Mouse (Mus musculus) intestine, embryonic 15.5 days (tissue): ENCODE data around the gene Ift27. TPM values are rescaled to one million over a fixed set of nuclear protein-coding genes. Genes with fewer than 3 reads are reported as not detected.
A peak's percentile ranks its signal among the peaks of the same experiment; 100 is the strongest.

Source experiments
- ATAC-seq: fragments of 200-750 bp; cut with Nextera tagmentation; 2 replicates; pipeline ENCODE4 v1.8.0; 2017; ENCODE audit warnings: moderate TSS enrichment, moderate library complexity
- H3K27ac ChIP-seq: fragments of 300-500 bp; sonication (generic); 2 replicates; pipeline ENCODE4 v1.5.1; 2015; ENCODE audit warnings: mild to moderate bottlenecking, inconsistent platforms
- H3K27me3 ChIP-seq: fragments of 300-500 bp; sonication (generic); replicated peaks from 2 replicates; pipeline ENCODE4 v1.6.1; 2015; ENCODE audit warnings: inconsistent platforms
- H3K36me3 ChIP-seq: fragments of 300-500 bp; sonication (generic); 2 replicates; pipeline ENCODE4 v1.6.1; 2015; ENCODE audit warnings: inconsistent platforms
- H3K4me1 ChIP-seq: fragments of 300-500 bp; sonication (generic); replicated peaks from 2 replicates; pipeline ENCODE4 v1.6.1; 2015; ENCODE audit warnings: inconsistent platforms
- H3K4me2 ChIP-seq: fragments of 300-500 bp; sonication (generic); replicated peaks from 2 replicates; pipeline ENCODE4 v1.6.1; 2015; ENCODE audit warnings: mild to moderate bottlenecking, inconsistent platforms
- H3K4me3 ChIP-seq: fragments of 300-500 bp; sonication (generic); replicated peaks from 2 replicates; pipeline ENCODE4 v1.5.1; 2015; ENCODE audit warnings: inconsistent platforms
- H3K9ac ChIP-seq: fragments of 300-500 bp; sonication (generic); 2 replicates; pipeline ENCODE4 v1.6.1; 2015; ENCODE audit warnings: inconsistent platforms
- H3K9me3 ChIP-seq: fragments of 300-500 bp; sonication (generic); 2 replicates; pipeline ENCODE4 v1.6.1; 2016; ENCODE audit warnings: inconsistent platforms
- WGBS: fragments of 180-500 bp; shearing (Covaris S2); methylation state at CpG from one replicate; pipeline ENCODE4 v1.1.7; 2015; 5-methylcytosine and 5-hydroxymethylcytosine counted together
- polyA plus RNA-seq: library from polyadenylated mRNA; unstranded; fragments of >200 nt; fragmentation: Nextera tagmentation; extraction: Ambion mirVana; gene quantifications from 2 replicates; pipeline ENCODE4 v1.2.1, GENCODE M21; 2015

Ift27 gene
- polyA plus RNA-seq, 1 experiment from 2014 or later: 62.9 TPM

DNA sequence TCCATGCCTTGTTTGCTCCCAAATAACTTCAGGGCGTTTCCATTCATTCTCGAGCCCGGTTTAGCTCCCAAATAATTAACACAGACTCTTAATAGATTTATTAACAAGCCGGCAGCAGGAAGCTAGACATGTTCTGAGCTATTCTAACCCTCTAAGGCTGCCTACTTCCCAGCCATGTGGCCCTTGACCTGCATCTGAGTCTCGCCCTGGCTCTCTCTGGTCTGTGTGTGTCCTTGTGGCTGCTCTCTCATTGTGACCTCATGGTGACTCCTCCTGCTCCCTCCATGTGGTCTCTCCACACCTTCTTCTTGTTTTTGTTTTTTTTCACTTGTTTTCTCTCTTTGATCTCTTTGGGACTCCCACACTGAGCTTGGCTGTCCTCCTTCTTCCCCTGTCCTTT lies 13.0 kb upstream of the Ift27 start:
- Histone ChIP-seq H3K36me3 (no peaks in the 10 kb centered on the region), H3K4me1 (no peaks in the 10 kb centered on the region), H3K27ac (no peak overlapping the region), H3K9ac (no peak overlapping the region), H3K9me3 (no peaks in the 10 kb centered on the region), H3K27me3 (peaks cover 6% of the 10 kb centered on the region), H3K4me3 (no peak overlapping the region), H3K4me2 (no peak overlapping the region)
- ATAC-seq: no peak
- WGBS: 64% methylated on average over 5 of the region's 5 CpGs

- 89% methylated on average over 4 of the region's 4 CpGs for WGBS
- Histone ChIP-seq H3K9ac (no peak overlapping the region), H3K4me1 (no peaks in the 10 kb centered on the region), H3K4me3 (no peak overlapping the region), H3K9me3 (no peaks in the 10 kb centered on the region), H3K4me2 (no peak overlapping the region), H3K36me3 (no peaks in the 10 kb centered on the region), H3K27ac (no peak overlapping the region), H3K27me3 (peaks cover 8% of the 10 kb centered on the region)
- no peak for ATAC-seq
These were observed 11.7 kb upstream of the Ift27 start for GRCm38 (mm10) chr15:78185609-78186008.

- peaks cover 8% of the 10 kb centered on the region for H3K27me3 ChIP-seq
- no peaks in the 10 kb centered on the region for H3K36me3 ChIP-seq
- H3K9ac ChIP-seq: no peak overlapping the region
- no peak overlapping the region for H3K4me3 ChIP-seq
- WGBS: 4% methylated on average over 10 of the region's 10 CpGs
- H3K4me1 ChIP-seq: no peaks in the 10 kb centered on the region
- ATAC-seq: peak; percentile 61
- no peak overlapping the region for H3K27ac ChIP-seq
- no peaks in the 10 kb centered on the region for H3K9me3 ChIP-seq
- no peak overlapping the region for H3K4me2 ChIP-seq
These were observed 10.9 kb upstream of the Ift27 start for GRCm38 (mm10) chr15:78184855-78185254.

GRCm38 (mm10) chr15:78181701-78182405 lies 7.9 kb upstream of the Ift27 start:
- H3K4me3 ChIP-seq: no peak overlapping the region
- no peak overlapping the region for H3K27ac ChIP-seq
- 35% methylated on average over 8 of the region's 8 CpGs for WGBS
- no peaks in the 10 kb centered on the region for H3K9me3 ChIP-seq
- no peak overlapping the region for H3K9ac ChIP-seq
- H3K4me1 ChIP-seq: no peaks in the 10 kb centered on the region
- peaks cover 8% of the 10 kb centered on the region for H3K27me3 ChIP-seq
- H3K36me3 ChIP-seq: no peaks in the 10 kb centered on the region
- no peak overlapping the region for H3K4me2 ChIP-seq
- ATAC-seq: no peak

DNA sequence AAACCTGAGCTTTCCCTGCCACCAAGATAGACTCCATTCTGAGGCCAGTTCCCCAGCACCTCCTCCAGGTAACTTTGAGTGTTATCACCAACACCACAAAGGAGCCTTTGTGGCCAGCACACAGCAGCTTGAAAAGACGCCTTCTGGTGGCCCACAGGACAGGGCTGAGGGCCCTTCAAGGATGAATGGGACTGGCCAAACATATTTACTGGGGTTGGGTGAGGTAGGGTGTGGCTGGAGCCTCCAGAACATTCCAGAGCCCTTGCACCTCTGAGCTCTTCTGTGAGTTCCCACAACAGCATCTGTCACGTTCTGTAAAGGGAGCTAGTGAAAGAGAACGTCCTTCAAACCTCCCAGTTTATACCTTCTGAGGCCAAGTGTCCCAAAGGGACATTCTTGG lies 5.9 kb upstream of the Ift27 start:
- WGBS: 63% methylated on average over 3 of the region's 3 CpGs
- ATAC-seq: no peak

DNA sequence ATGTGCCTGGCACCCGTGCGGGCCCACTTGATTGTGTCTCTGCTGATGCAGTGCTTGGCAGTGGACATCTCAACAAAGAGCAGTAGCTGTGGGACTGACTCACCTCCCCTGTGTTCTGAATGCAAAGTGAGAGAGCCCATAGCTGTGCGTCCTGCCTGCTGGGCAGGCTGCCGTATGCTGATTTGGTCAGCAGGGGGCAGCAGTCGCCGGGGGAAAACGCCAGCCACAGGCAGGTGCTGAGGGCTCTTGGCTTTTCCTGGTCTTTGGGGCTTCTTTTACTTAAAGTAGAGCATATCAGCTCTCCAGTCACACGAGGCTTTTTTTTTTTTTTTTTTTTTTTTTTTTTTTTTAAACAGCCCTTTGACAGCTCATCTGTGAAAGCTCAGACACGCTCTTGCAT lies 4.5 kb upstream of the Ift27 start:
- Histone ChIP-seq H3K9ac (no peak overlapping the region), H3K9me3 (no peaks in the 10 kb centered on the region), H3K4me2 (no peak overlapping the region), H3K27me3 (peaks cover 8% of the 10 kb centered on the region; the same call in 1 of the 2 replicates), H3K27ac (no peak overlapping the region), H3K36me3 (no peaks in the 10 kb centered on the region), H3K4me1 (peaks cover 4% of the 10 kb centered on the region), H3K4me3 (no peak overlapping the region)
- 5% methylated on average over 9 of the region's 9 CpGs for WGBS
- ATAC-seq: no peak

More for the DNA sequence above, 5.9 kb upstream of the Ift27 start:
- Histone ChIP-seq H3K27ac (no peak overlapping the region), H3K27me3 (peaks cover 8% of the 10 kb centered on the region), H3K9me3 (no peaks in the 10 kb centered on the region), H3K36me3 (no peaks in the 10 kb centered on the region), H3K4me2 (no peak overlapping the region), H3K9ac (no peak overlapping the region), H3K4me1 (peaks cover 2% of the 10 kb centered on the region; the same call in 1 of the 2 replicates), H3K4me3 (no peak overlapping the region)

DNA sequence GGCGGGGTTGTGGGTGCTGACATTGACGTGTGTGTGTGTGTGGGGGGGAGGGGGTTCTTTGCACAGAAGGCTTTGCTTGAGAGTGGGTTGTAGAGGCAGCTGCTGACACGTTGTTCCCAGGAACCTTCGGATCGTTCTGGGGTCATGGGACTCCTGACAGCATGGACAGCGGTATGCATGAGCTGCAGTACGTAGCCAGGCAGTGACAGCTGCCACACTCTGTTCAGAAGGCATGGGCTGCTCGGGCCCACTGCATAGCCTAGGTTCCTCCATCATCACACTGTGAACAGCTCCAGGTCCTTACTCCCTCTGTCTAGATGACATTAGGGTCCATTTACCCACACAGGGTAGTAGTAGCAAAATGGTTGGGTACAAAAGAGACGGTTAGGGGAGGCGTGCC lies 3.4 kb upstream of the Ift27 start:
- Histone ChIP-seq H3K4me1 (peaks cover 13% of the 10 kb centered on the region), H3K27me3 (0 out of 2 replicates have a peak, but pooled peaks cover 4% of the 10 kb centered on the region), H3K27ac (no peak overlapping the region), H3K4me2 (no peak overlapping the region), H3K36me3 (no peaks in the 10 kb centered on the region), H3K4me3 (no peak overlapping the region), H3K9ac (no peak overlapping the region), H3K9me3 (no peaks in the 10 kb centered on the region)
- WGBS: 59% methylated on average over 10 of the region's 10 CpGs
- ATAC-seq: no peak

DNA sequence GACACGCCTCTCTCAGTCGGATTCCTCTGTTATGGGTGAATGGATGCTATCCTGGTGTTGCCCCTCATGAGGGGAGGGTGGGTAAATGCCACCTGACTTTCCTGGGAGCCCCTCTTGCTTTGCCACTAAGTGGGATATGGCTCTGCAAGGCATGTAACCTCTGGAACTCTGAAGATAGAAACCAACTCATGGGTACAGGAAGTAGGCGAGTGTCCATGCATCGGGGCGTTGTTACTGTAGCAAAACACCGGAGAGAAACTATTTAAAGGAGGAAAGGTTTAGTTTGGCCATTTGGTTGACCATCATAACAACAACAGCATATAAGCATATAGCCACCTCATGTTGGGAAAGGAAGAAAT lies 959 bp upstream of the Ift27 start:
- Histone ChIP-seq H3K4me1 (peaks cover 13% of the 10 kb centered on the region), H3K27me3 (no peaks in the 10 kb centered on the region), H3K9ac (peak overlapping the region; percentile 31; the same call in 1 of the 2 replicates), H3K4me3 (peak overlapping the region; percentile 71), H3K27ac (no peak overlapping the region), H3K9me3 (no peaks in the 10 kb centered on the region), H3K36me3 (no peaks in the 10 kb centered on the region), H3K4me2 (peak overlapping the region; percentile 57)
- no peak for ATAC-seq
- 79% methylated on average over 6 of the region's 6 CpGs for WGBS

DNA sequence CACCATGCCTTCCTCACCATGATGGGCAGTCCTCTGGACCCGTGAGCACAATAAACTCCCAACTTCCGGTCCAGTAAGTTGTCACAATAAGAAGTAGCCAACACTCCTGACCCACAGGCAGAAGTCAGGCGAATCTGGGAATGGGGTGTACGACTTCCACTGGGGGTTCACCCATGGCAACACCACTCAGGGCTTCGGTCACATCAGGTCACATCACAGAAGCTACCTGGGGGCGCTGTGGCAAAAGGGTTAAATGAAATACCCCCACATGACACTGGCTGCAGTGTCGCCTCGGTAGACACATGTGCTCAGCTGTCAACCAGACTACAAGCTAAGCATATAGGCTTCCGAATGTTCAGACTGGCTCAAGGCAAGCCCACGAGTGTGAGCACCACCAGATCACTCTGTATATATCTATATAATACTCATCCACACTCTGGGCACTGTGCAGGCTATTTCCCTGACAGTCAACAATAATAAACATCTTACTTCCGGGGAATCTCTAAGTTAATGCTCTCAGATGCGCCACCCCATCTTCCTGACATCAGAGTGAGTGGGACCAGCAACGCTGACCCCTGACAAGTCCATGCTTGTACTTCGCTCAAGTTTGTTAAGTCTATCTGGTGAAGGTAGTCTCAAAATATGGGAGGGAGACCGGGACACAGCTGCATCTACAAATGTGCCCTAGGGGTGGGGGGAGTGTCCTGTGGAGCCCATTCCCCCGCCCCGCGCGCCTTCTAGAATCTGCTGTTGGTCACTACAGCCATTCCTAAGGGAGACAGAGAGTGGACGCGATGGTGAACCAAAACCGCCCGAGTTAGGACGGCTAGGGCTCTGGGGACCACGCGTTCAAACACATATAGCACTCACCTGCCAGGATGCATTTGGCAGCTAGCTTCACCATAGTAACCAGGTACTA lies 749 bp downstream of the Ift27 start:
- Histone ChIP-seq H3K9me3 (no peaks in the 10 kb centered on the region), H3K4me1 (peaks cover 13% of the 10 kb centered on the region), H3K36me3 (no peaks in the 10 kb centered on the region), H3K4me3 (peak overlapping the region; percentile 71), H3K9ac (peak overlapping the region; percentile 66), H3K27me3 (no peaks in the 10 kb centered on the region), H3K4me2 (peak overlapping the region; percentile 96), H3K27ac (no peak overlapping the region)
- ATAC-seq: no peak; the same call in 1 of the 2 replicates
- WGBS: 23% methylated on average over 26 of the region's 26 CpGs

GRCm38 (mm10) chr15:78172256-78172898 lies 1.5 kb downstream of the Ift27 start:
- H3K9ac ChIP-seq: no peak overlapping the region

GRCm38 (mm10) chr15:78171651-78172050 lies 2.3 kb downstream of the Ift27 start:
- H3K9me3 ChIP-seq: no peaks in the 10 kb centered on the region
- H3K9ac ChIP-seq: no peak overlapping the region
- H3K4me3 ChIP-seq: no peak overlapping the region
- 93% methylated on average over 10 of the region's 10 CpGs for WGBS
- no peak overlapping the region for H3K4me2 ChIP-seq
- no peak overlapping the region for H3K27ac ChIP-seq
- H3K36me3 ChIP-seq: no peaks in the 10 kb centered on the region
- H3K27me3 ChIP-seq: no peaks in the 10 kb centered on the region
- ATAC-seq: no peak
- H3K4me1 ChIP-seq: peaks cover 13% of the 10 kb centered on the region

More at GRCm38 (mm10) chr15:78172256-78172898, 1.5 kb downstream of the Ift27 start:
- ATAC-seq: no peak
- Histone ChIP-seq H3K9me3 (no peaks in the 10 kb centered on the region), H3K27ac (no peak overlapping the region), H3K36me3 (no peaks in the 10 kb centered on the region), H3K4me2 (peak overlapping the region; percentile 96), H3K4me1 (peaks cover 13% of the 10 kb centered on the region), H3K4me3 (no peak overlapping the region), H3K27me3 (no peaks in the 10 kb centered on the region)
- WGBS: 80% methylated on average over 11 of the region's 11 CpGs

DNA sequence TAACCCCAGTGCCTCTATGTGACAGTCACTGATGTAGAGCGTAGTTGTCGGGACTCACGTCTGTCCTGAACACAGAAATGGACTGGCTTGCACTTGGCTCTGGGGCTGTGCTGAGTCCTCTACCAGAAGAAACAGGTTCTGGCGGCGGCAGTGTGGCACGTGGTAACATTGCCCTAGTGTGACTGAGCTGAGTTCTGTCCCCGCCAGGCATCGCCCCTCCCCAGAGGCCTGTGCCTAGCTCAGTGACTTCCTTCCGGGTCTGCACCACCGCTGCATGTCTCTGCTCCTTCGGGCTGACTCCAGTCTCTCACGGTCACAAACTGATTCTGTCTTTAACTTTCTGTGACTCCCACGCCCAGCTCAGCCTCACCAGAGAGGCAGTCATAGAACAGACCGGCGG lies 3.2 kb downstream of the Ift27 start:
- Histone ChIP-seq H3K9ac (no peak overlapping the region), H3K9me3 (no peaks in the 10 kb centered on the region), H3K4me2 (no peak overlapping the region), H3K27ac (no peak overlapping the region), H3K4me1 (peaks cover 13% of the 10 kb centered on the region), H3K27me3 (no peaks in the 10 kb centered on the region), H3K4me3 (no peak overlapping the region), H3K36me3 (no peaks in the 10 kb centered on the region)
- no peak for ATAC-seq
- 89% methylated on average over 15 of the region's 15 CpGs for WGBS
